Mouse (Mus musculus) kidney, postnatal 0 days (tissue): ENCODE data around the gene Rbm38. TPM values are rescaled to one million over a fixed set of nuclear protein-coding genes. Genes with fewer than 3 reads are reported as not detected.

Experiments used
- ATAC-seq: fragments of 200-750 bp; cut with Nextera tagmentation; replicated peaks from 2 replicates; pipeline ENCODE4 v1.8.0; 2017; ENCODE audit warnings: low read depth, moderate number of reproducible peaks, moderate TSS enrichment, moderate library complexity; ENCODE audit not compliant: low FRiP score
- DNase-seq: peaks from one replicate; pipeline ENCODE4 v3.0.0-alpha.2; 2016; ENCODE audit warnings: low spot score
- H3K27ac ChIP-seq: fragments of 300-500 bp; sonication (generic); 2 replicates; pipeline ENCODE4 v1.5.1; 2014; ENCODE audit warnings: mild to moderate bottlenecking
- H3K27me3 ChIP-seq: fragments of 300-500 bp; sonication (generic); 2 replicates; pipeline ENCODE4 v1.6.1; 2014; ENCODE audit warnings: low read length, mixed read lengths; ENCODE audit not compliant: insufficient read depth
- H3K36me3 ChIP-seq: fragments of 300-500 bp; sonication (generic); 2 replicates; pipeline ENCODE4 v1.6.1; 2014; ENCODE audit warnings: low read length, mixed read lengths; ENCODE audit not compliant: insufficient read depth
- H3K4me1 ChIP-seq: fragments of 300-500 bp; sonication (generic); replicated peaks from 2 replicates; pipeline ENCODE4 v1.6.1; 2014; ENCODE audit warnings: antibody characterized with exemption, low read length, mixed read lengths; ENCODE audit not compliant: insufficient read depth
- H3K4me2 ChIP-seq: fragments of 300-500 bp; sonication (generic); 2 replicates; pipeline ENCODE4 v1.6.1; 2014; ENCODE audit warnings: mild to moderate bottlenecking, low read length, moderate library complexity, mixed read lengths
- H3K4me3 ChIP-seq: fragments of 300-500 bp; sonication (generic); replicated peaks from 2 replicates; pipeline ENCODE4 v1.5.1; 2014; ENCODE audit warnings: low read depth, low read length
- H3K9ac ChIP-seq: fragments of 300-500 bp; sonication (generic); 2 replicates; pipeline ENCODE4 v1.6.1; 2014; ENCODE audit warnings: low read depth, low read length
- H3K9me3 ChIP-seq: fragments of 300-500 bp; sonication (generic); replicated peaks from 2 replicates; pipeline ENCODE4 v1.6.1; 2016; ENCODE audit warnings: low read length, inconsistent platforms, mixed read lengths
- CTCF ChIP-seq: IDR thresholded peaks from 2 replicates; pipeline ENCODE4 v1.5.1; 2016; ENCODE audit warnings: antibody characterized with exemption, low read depth, mild to moderate bottlenecking, moderate library complexity
- WGBS: fragments of 180-500 bp; shearing (Covaris S2); extraction: QIAGEN DNeasy Blood & Tissue Kit; methylation state at CpG from one replicate; pipeline ENCODE4 v1.1.7; 2014; 5-methylcytosine and 5-hydroxymethylcytosine counted together
- polyA plus RNA-seq: library from polyadenylated mRNA; unstranded; fragments of >200 nt; fragmentation: Nextera tagmentation; extraction: Ambion mirVana; gene quantifications from 2 replicates; pipeline ENCODE4 v1.2.1, GENCODE M21; 2015

Gene Rbm38
- polyA plus RNA-seq, 1 experiment from 2014 or later = 20.9 TPM

DNA sequence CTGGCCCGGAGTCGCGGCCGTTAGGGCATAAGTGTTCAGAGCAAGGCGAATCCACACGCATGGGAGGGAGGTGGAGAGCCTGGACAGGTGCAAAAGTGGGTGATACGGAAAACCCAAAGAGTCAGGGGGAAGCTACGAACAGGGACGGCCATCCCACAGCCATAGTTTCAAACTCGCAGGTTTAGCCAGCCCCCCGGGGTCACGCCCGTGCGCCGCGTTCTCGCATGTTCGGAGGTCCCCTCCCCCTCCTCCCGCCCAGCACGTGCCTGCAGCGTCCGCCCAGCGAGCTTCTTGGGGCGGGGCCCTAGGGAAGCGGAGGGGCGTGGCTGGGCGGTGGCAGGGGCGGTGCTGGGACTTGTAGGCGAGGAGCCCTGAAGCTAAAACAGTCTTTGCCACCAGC lies 508 bp upstream of the Rbm38 start:
- WGBS = under 1% methylated on average over 29 of the region's 29 CpGs
- ATAC-seq (peak; percentile 60), DNase-seq (peak; percentile 95)
- Histone ChIP-seq H3K4me1 (peaks cover 18% of the 10 kb centered on the region), H3K9me3 (no peaks in the 10 kb centered on the region), H3K4me3 (peak overlapping the region; percentile 27), H3K27ac (no peak overlapping the region), H3K9ac (no peak overlapping the region), H3K4me2 (peak overlapping the region; percentile 70), H3K27me3 (no peaks in the 10 kb centered on the region), H3K36me3 (peaks cover 4% of the 10 kb centered on the region; the same call in 1 of the 2 replicates)
- TF ChIP-seq CTCF = no peak

DNA sequence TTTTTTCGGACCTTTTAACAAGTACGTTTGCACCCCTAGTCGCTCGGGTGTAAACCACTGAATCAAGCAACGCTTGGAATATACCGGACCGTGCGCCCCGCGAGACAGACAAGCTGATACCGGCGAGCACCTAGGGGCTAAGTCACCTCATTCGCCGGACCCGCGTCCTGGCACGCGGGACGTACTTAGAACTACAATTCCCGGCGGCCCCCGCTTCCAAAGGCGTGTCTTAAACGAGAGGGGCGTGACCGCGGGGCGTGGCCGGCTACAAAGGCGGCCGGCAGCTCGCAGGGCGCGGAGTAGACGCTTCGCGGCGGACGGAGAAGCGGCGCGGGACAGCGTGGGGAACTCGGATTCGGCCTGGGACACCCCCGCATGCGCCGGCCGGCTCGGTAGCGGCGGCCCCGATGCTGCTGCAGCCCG lies 1.3 kb downstream of the Rbm38 start:
- Histone ChIP-seq H3K4me1 (peaks cover 32% of the 10 kb centered on the region), H3K36me3 (no peaks in the 10 kb centered on the region), H3K27ac (no peak overlapping the region), H3K4me3 (peak overlapping the region; percentile 79), H3K4me2 (peak overlapping the region; percentile 75), H3K9me3 (no peaks in the 10 kb centered on the region), H3K9ac (peak overlapping the region; percentile 71), H3K27me3 (no peaks in the 10 kb centered on the region)
- DNase-seq (peak; percentile 96), ATAC-seq (peak; percentile 74)
- no peak for TF ChIP-seq CTCF
- under 1% methylated on average over 50 of the region's 54 CpGs for WGBS

DNA sequence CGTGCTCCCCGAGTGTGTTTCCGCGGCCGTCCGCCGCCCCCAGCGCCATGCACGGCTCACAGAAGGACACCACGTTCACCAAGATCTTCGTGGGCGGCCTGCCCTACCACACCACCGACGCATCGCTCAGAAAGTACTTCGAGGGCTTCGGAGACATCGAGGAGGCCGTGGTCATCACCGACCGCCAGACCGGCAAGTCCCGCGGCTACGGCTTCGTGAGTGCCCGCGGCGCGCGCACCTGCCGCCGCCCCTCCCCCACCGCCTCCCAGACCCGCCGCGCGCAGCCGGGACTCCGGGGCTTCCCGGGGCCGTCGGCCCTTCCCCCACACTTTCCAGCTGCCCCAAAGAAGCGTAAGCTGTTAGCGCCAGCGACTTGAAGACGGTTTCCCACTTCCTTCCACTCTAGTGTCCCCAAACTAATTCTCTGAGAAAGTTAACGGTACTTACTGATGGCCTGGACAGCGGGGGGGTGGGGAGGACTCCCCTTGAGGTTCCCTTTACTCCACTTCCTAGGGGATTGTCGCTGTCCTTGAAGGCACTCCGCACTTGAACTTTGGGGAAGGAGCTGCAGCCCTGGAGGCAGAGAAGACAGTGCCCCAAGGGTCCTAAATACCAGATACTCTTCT lies 1.9 kb downstream of the Rbm38 start:
- ATAC-seq (peak; percentile 19), DNase-seq (peak; percentile 46)
- H3K36me3 ChIP-seq = no peaks in the 10 kb centered on the region
- no peak overlapping the region for H3K27ac ChIP-seq
- peaks cover 35% of the 10 kb centered on the region for H3K4me1 ChIP-seq
- WGBS = 0% methylated on average over 51 of the region's 51 CpGs
- no peaks in the 10 kb centered on the region for H3K9me3 ChIP-seq
- peak overlapping the region; percentile 79 for H3K4me3 ChIP-seq
- H3K4me2 ChIP-seq = peak overlapping the region; percentile 75
- peak overlapping the region; percentile 71 for H3K9ac ChIP-seq
- no peak for TF ChIP-seq CTCF
- no peaks in the 10 kb centered on the region for H3K27me3 ChIP-seq

DNA sequence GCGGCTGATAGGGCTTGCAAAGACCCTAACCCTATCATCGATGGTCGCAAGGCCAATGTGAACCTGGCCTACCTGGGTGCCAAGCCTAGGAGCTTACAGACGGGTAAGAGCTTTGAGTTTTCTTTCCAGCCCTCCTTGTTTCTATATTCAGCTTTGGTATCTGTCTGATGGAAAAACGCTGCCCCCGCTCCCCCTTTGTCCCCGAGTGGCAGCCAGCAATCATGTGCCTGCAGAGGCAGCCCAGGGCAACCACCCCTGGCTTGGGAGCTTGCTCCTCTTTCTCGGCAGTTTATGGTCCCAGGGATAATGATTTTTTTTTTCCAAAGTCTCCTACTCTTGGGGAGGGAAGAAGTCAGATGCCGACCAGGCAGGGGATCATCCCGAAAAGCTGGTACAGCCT lies 2.5 kb downstream of the Rbm38 start:
- Histone ChIP-seq H3K4me2 (peak overlapping the region; percentile 75), H3K27ac (no peak overlapping the region), H3K9ac (peak overlapping the region; percentile 71), H3K36me3 (no peaks in the 10 kb centered on the region), H3K27me3 (no peaks in the 10 kb centered on the region), H3K4me1 (peaks cover 35% of the 10 kb centered on the region), H3K9me3 (no peaks in the 10 kb centered on the region), H3K4me3 (peak overlapping the region; percentile 79)
- no peak for DNase-seq
- no peak for ATAC-seq
- WGBS = 34% methylated on average over 10 of the region's 10 CpGs
- TF ChIP-seq CTCF = no peak

DNA sequence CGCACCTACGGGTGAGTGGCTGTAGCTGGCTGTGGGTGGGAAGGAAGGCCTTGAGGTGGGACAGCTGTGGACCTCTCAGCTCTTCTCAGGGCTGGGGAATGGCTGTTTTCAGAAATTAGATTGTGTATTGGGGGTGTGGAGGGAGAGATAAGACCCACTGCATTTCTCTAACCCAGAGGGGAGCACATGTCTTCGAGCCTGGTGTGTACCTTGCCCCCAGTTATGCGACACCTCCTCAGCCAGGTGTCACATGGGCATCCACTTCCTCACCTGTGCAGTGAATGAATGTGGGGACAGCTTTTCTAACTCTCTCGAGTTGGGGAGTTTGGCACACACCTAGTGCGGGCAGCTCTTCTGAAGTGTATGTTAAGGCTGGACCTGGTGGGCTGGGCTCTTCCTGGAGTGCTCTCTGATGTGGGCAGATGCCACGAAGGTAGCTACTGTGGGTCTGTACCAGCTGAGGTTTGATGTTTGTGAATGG lies 3.1 kb downstream of the Rbm38 start:
- Histone ChIP-seq H3K4me1 (peaks cover 35% of the 10 kb centered on the region), H3K4me3 (peak overlapping the region; percentile 79; the same call in 1 of the 2 replicates), H3K9me3 (no peaks in the 10 kb centered on the region), H3K27ac (no peak overlapping the region), H3K36me3 (0 out of 2 replicates have a peak, but pooled peaks cover 2% of the 10 kb centered on the region), H3K9ac (no peak overlapping the region), H3K4me2 (peak overlapping the region; percentile 75), H3K27me3 (no peaks in the 10 kb centered on the region)
- no peak for TF ChIP-seq CTCF
- no peak for ATAC-seq
- no peak for DNase-seq
- WGBS = 80% methylated on average over 7 of the region's 7 CpGs

GRCm38 (mm10) chr2:173023966-173024365 lies 3.7 kb downstream of the Rbm38 start:
- H3K27ac ChIP-seq = no peak overlapping the region
- no peak for DNase-seq
- no peak overlapping the region for H3K9ac ChIP-seq
- WGBS = 74% methylated on average over 4 of the region's 4 CpGs
- H3K9me3 ChIP-seq = no peaks in the 10 kb centered on the region
- no peak for ATAC-seq
- H3K4me3 ChIP-seq = no peak overlapping the region
- TF ChIP-seq CTCF = no peak
- no peaks in the 10 kb centered on the region for H3K27me3 ChIP-seq
- H3K4me1 ChIP-seq = peaks cover 33% of the 10 kb centered on the region
- 0 out of 2 replicates have a peak, but pooled peaks cover 6% of the 10 kb centered on the region for H3K36me3 ChIP-seq
- no peak overlapping the region for H3K4me2 ChIP-seq
